Mouse (Mus musculus) ovary, adult 18-20 months (tissue): ENCODE results near the gene 1810046K07Rik.
A peak's percentile ranks its signal among the peaks of the same experiment; 100 is the strongest.

Source experiments
- DNase-seq: peaks from one replicate; pipeline ENCODE4 v3.0.0; 2022; ENCODE audit warnings: low spot score, mixed read lengths

The 1810046K07Rik gene

DNA sequence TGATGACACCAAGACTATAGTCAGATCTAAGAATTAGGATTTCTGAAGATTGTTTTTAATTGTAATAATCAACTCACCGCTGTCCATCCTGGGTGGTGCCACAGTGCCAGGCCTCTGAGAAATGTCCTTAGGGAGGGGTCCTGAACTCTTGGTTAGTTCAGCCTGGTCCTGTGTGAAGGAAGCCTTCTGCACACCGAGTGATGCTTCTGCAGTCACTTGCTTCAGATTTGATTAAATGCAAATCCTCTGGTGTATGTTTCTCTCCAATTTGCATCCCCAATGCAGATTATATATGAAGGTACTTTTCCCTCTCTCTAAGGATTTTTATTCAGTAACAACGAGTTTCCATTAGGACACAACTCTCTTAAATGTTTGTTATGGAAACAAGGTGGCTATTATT, at the start of gene 1810046K07Rik:
Gene 1810046K07Rik, minus strand, starts transcription at position 187 of the 400 bp plus-strand sequence.
- no peak for DNase-seq

- DNase-seq = no peak
These were observed 40.8 kb upstream of the 1810046K07Rik start for GRCm38 (mm10) chr9:51369560-51369959.

- no peak for DNase-seq
These were observed 38.4 kb upstream of the 1810046K07Rik start for GRCm38 (mm10) chr9:51367124-51367523.

DNA sequence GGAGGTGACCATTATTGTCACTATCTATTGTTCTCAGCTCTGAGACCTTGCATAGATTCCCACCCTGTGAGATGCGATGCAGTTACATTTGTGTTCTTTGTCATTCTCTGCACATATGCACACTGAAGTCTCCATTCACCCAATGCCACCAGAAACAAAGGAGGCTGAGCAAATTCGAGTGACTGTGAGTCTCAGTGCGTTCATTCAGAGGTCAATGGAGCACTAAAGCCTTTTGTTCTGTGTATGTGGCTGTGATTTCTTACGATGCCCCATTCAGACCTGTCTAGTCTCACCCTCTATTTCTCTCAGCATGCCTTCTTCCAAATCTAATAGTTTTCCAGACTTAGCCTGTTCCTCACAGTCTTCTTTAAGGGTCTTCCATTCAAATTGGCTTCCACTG, 35.3 kb upstream of the 1810046K07Rik start:
- no peak for DNase-seq

DNA sequence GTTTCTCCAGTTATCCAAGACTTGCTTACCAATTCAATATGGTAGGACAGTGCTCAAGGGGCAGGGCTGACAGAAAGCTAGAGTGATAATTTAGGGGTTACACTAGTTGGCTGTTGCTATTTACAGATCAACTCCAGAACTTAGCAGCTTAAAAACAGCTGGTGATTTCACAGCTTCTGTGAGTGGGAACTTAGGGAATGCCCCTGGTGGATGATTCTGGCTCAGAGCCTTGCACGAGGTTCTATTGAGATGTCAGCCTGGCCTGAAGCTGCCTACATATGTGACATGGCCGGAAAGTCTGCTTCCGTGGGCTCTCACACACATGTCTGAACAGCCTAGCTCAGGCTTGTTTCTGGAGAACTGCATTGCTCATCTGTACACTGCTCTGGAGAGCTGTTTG, 24.8 kb upstream of the 1810046K07Rik start:
- DNase-seq = no peak

DNA sequence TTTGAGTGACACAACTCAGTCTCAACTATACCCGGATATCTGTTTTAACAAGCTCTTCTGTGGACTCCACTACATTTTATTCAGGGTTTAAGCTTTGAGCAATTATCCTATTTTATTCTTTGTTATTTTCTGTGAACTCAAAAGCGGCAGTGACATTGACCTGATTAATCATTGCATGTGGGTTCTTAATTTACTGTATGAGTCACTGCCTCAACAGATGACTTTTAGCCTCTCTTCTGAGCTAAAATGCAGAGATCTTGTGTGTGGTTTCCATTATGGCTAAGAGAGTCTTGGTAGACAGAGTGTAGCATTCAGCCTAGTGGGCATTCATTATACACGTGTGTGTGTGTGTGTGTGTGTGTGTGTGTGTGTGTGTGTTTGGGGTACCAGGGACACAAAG, 24.2 kb upstream of the 1810046K07Rik start:
- DNase-seq = no peak

- DNase-seq = no peak
These were observed 20.7 kb upstream of the 1810046K07Rik start for GRCm38 (mm10) chr9:51349422-51349821.

DNA sequence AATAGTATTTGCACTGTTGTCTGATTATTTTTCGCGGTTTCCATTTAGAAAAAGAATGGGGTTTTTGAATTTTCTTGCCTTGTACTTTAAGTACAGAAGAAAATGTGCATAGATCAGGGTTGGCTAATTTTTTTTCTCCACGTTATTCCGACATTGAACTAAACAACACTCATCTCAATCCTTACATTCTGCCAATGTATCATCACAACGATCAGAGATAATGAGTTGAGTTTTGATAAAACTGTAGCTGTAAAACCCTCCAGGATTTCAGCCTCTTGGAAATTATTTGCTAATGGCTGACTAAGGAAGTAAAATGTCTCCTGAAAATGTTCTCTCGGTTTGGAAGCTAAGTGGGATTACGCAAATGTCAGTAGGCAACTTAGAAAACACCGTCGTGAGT, 17.1 kb upstream of the 1810046K07Rik start:
- DNase-seq = no peak

- DNase-seq = peak; percentile 59
These were observed 6.7 kb upstream of the 1810046K07Rik start for GRCm38 (mm10) chr9:51335294-51336010.

DNA sequence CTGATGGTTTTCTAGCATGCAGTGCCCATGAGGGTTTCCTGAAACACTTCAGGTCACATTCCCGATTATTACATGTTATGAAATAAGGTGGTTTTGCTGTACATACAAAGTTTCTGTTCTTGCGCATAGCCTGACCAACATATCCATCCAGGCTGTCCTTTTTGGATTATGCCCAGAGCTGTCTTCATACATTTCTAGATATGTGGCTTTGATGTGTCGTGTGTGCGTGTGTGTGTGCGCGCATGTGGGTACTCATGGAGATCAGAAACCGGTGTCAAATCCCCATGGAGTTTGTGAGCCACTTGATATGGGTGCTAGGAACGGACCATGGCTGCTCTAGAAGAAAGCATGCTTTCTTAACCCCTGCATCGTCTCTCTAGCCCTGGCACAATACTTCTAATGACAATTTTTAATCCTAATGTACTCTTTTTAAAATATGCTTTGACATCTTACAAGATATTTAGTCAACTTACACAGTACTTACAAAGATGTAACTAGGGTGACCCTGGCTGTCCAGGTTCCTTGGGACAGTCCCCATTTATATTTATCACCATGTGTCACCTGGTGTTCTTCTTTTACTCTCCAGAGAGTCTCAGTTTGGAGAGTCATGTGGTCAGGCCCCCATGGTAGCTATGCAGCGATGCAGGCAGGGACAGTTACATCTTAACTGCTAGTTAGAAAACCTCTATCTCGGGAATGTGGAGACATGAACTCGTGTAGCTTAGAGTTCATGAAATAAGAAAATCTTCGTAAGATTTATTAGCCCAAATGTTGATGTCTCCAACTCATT, 2.9 kb upstream of the 1810046K07Rik start:
- DNase-seq = no peak

GRCm38 (mm10) chr9:51327555-51327903, 1.2 kb downstream of the 1810046K07Rik start:
- DNase-seq = no peak

- DNase-seq = no peak
These were observed 1.8 kb downstream of the 1810046K07Rik start for GRCm38 (mm10) chr9:51326619-51327554.

GRCm38 (mm10) chr9:51324406-51325065, 4.2 kb downstream of the 1810046K07Rik start:
- no peak for DNase-seq

DNA sequence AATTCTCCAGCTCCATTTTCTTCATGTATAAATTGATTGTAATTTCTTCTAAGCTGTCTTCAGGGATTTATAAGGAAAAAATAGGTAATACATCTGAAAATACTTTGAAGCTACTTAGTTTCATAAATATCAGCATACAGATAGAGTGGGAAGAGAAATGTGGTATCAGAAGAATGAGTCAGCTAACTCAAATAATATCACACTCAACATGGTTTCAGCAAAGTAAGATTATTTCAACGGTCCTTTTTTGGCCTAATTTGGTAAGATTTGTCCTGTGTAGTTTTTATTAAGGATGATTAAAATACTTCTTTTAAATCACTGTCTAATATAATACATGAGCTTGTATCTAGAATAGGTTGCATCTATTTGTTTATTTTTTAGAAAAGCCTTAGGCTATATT, 8.6 kb downstream of the 1810046K07Rik start:
- no peak for DNase-seq

DNA sequence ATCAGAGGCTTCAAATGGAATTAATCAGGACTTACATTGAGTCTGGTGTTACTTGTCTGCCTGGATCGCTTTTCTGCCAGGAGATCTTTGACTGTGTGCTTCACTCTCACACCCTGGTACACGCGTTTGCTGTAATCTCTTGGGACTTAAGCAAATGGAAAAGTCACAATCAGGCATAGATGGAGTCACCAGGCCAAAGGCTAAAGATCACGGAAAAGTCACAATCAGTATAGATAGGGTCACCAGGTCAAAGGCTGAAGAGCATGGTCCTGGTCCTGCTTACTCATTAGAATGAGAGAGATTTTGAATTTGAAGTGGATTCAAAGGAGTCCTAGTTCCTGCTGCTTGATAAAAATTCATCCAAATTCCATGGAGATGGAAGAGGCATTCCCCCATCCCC, 10.5 kb downstream of the 1810046K07Rik start:
- DNase-seq = no peak

DNA sequence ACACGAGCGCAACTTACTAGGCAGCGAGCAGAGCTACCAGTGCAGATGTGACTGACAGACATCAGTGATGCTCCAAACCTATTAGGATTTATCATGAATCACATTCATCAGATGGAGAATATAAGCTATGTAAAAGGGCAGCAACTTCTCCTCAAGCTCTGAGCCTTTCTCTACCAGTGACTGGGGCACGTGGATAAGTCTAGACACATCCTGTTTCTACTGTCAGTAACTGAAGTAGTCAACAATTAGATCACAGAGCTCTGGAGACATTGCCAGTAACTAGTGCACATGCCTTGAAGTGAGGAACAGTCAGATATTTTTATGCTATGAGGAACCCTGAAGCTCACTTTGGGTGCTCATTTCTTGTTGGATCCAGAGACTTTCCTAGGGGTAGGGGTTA, 11.4 kb downstream of the 1810046K07Rik start:
- DNase-seq = no peak

- DNase-seq = no peak
These were observed 13.2 kb downstream of the 1810046K07Rik start for GRCm38 (mm10) chr9:51315402-51316063.

GRCm38 (mm10) chr9:51312554-51313317, 16.0 kb downstream of the 1810046K07Rik start:
- peak; percentile 14 for DNase-seq

DNA sequence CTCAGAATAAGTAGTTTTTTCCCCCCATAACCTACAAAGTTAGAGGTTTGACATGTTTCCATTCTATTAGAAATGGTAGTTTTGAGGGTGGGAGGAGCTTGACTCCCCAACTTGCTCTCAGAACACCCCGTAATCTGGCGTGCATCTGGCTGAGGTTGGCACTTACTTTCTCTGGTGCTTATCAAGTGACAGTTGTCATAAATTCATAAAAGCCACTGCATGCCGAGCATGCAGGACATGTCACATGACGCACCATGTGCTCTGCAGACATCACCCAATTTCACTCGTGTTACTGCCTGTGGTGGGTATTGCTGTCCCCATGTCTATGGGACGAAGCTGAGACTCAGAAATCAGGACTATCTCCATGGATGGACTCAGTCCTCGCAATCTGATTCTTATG, 18.2 kb downstream of the 1810046K07Rik start:
- DNase-seq = no peak

GRCm38 (mm10) chr9:51306351-51306750, 22.4 kb downstream of the 1810046K07Rik start:
- no peak for DNase-seq

GRCm38 (mm10) chr9:51305146-51305545, 23.6 kb downstream of the 1810046K07Rik start:
- no peak for DNase-seq
